ENCODE assay signal across 9 mouse cellular contexts in the genomic region with DNA sequence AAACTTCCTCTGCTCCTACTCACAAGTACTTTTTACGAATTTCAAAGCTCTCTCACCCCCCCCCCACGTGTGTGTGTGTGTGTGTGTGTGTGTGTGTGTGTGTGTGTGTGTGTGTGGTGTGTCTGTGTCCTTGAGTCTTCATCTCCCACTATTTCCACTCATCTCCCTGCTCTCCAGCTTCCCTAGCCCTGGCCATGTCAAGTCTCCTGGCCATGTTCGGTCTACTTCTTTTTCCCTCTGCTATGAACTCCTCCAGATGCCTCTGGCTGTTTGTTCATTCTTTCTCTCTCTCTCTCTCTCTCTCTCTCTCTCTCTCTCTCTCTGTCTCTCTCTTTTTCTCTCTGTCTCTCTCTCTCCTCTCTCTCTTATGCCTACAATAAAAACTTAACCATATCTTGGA. TPM values are rescaled to one million over a fixed set of nuclear protein-coding genes. Genes with fewer than 3 reads are reported as not detected.
A peak's percentile ranks its signal among the peaks of the same experiment; 100 is the strongest.
DNase-seq lines count a peak whose midpoint lies in the region; ATAC-seq and TF ChIP-seq lines count a peak whose summit lies in the region.
"Had no signal": no experiment of that assay in that cellular context is flagged by ENCODE, and none has a peak within 500 bp of the region (broad histone marks: within the 10 kb centered on the region; RNA-seq: fewer than 3 reads in every experiment).

No protein-coding gene starts in this region.

- H3K4me3 ChIP-seq in kidney, embryonic 14.5 days (ENCODE audit: low read length) = peak overlapping the region; percentile 36
- peak overlapping the region; percentile 45 to 58; a peak in 3 of 4 replicates for H3K4me3 ChIP-seq in ES-E14 (ENCODE audit: insufficient read depth in 1 of 2, low read depth in 1 of 2, low read length in 2 of 2, poor library complexity in 1 of 2, severe bottlenecking in 1 of 2)
- peak overlapping the region; percentile 41 for H3K4me3 ChIP-seq in embryonic fibroblast, embryonic 13.5 days (ENCODE audit: insufficient read depth, low read length)
- H3K4me3 ChIP-seq in liver, embryonic 12.5 days = peak overlapping the region; percentile 54

- H3K9ac ChIP-seq in kidney, embryonic 14.5 days (ENCODE audit: low read depth, low read length) = peak overlapping the region; percentile 18; the same call in 1 of the 2 replicates
- H3K9ac ChIP-seq in ES-E14 (ENCODE audit: insufficient read depth, low read depth, low read length, poor library complexity, severe bottlenecking) = peak overlapping the region; percentile 42; the same call in 1 of the 2 replicates
- peak overlapping the region; percentile 51 for H3K9ac ChIP-seq in liver, embryonic 12.5 days

- no peaks in the 10 kb centered on the region for H3K4me1 ChIP-seq in kidney, embryonic 14.5 days (ENCODE audit: control insufficient read depth, insufficient read depth, low read length)
- H3K4me1 ChIP-seq in ES-E14 (ENCODE audit: control insufficient read depth in 2 of 2, insufficient read depth in 2 of 2, low read length in 2 of 2, poor library complexity in 1 of 2) = peaks cover 7 to 17% of the 10 kb centered on the region in 2 experiments
- H3K4me1 ChIP-seq in embryonic fibroblast, embryonic 13.5 days (ENCODE audit: control insufficient read depth, insufficient read depth, low read length) = peaks cover 2% of the 10 kb centered on the region; the same call in 1 of the 2 replicates
- peaks cover 32% of the 10 kb centered on the region for H3K4me1 ChIP-seq in liver, embryonic 12.5 days

- ATAC-seq in kidney, embryonic 14.5 days (ENCODE audit: low FRiP score, low TSS enrichment) = no peak
- peak; percentile 53 for ATAC-seq in liver, embryonic 12.5 days
- no peak for ATAC-seq in megakaryocyte progenitor cell, adult 5-6 weeks (replicated peaks; ENCODE audit: poor library complexity)

- in situ Hi-C loops in ES-E14 (cut with MboI; ENCODE audit: low sequenced_read_pairs in 2 of 2, unreplicated experiment in 2 of 2) = no loop called here

- H3K4me2 ChIP-seq in kidney, embryonic 14.5 days (replicated peaks; ENCODE audit: low read depth, low read length) = peak overlapping the region; percentile 42
- peak overlapping the region; percentile 66 for H3K4me2 ChIP-seq in liver, embryonic 12.5 days

- 56% methylated on average over 3 of the region's 3 CpGs for WGBS in kidney, embryonic 14.5 days
- WGBS in liver, embryonic 12.5 days (ENCODE audit: insufficient replicate concordance) = 9% methylated on average over 3 of the region's 3 CpGs

- H3K36me3 ChIP-seq in kidney, embryonic 14.5 days (ENCODE audit: control insufficient read depth, insufficient read depth, low read length) = no peaks in the 10 kb centered on the region; the same call in 1 of the 2 replicates
- no peaks in the 10 kb centered on the region for H3K36me3 ChIP-seq in ES-E14 (ENCODE audit: control insufficient read depth, insufficient read depth, low read length, poor library complexity, severe bottlenecking)
- H3K36me3 ChIP-seq in liver, embryonic 12.5 days = peaks cover 4% of the 10 kb centered on the region; the same call in 1 of the 2 replicates

- no peaks in the 10 kb centered on the region for H3K9me3 ChIP-seq in kidney, embryonic 14.5 days (ENCODE audit: control insufficient read depth, low read length)
- H3K9me3 ChIP-seq in ES-E14 (ENCODE audit: control insufficient read depth, insufficient read depth, low read depth, low read length) = no peaks in the 10 kb centered on the region
- H3K9me3 ChIP-seq in liver, embryonic 12.5 days (replicated peaks) = no peaks in the 10 kb centered on the region

- intact Hi-C loops in gastrocnemius, postnatal 36 days (cut with DNase I) = no loop called here

- no peak for DNase-seq in kidney, postnatal 4 days
- no peak for DNase-seq in ES-E14 (ENCODE audit: low read depth, low spot score)
- no peak for DNase-seq in T-cell, adult 2 months (ENCODE audit: low spot score)
- DNase-seq in gastrocnemius, postnatal 36 days = no peak
- DNase-seq: cerebellum, postnatal 10 days had no signal

- peak overlapping the region; percentile 59; the same call in 1 of the 2 replicates for H3K27ac ChIP-seq in kidney, embryonic 14.5 days (ENCODE audit: low read depth, low read length)
- peak overlapping the region; percentile 8; the same call in 1 of the 2 replicates for H3K27ac ChIP-seq in ES-E14 (ENCODE audit: insufficient read depth, low read depth, low read length, poor library complexity, severe bottlenecking)
- H3K27ac ChIP-seq in embryonic fibroblast, embryonic 13.5 days (ENCODE audit: insufficient read depth, low read length) = peak overlapping the region; percentile 31; the same call in 1 of the 2 replicates
- H3K27ac ChIP-seq in liver, embryonic 12.5 days = peak overlapping the region; percentile 77

- TF ChIP-seq POLR2A in embryonic fibroblast, embryonic 13.5 days (IDR thresholded peaks at IDR 0.05; ENCODE audit: low read depth, low read length) = no peak

- TF ChIP-seq CTCF in embryonic fibroblast, embryonic 13.5 days (IDR thresholded peaks at IDR 0.05; ENCODE audit: borderline replicate concordance, insufficient read depth, low read length) = no peak

- H3K27me3 ChIP-seq in kidney, embryonic 14.5 days (ENCODE audit: control insufficient read depth, insufficient read depth, low read length) = no peaks in the 10 kb centered on the region
- H3K27me3 ChIP-seq in liver, embryonic 12.5 days (replicated peaks) = no peaks in the 10 kb centered on the region

TF ChIP-seq in ES-E14, 5 proteins besides CTCF, POLR2A, EP300 and RAD21:
- TF ChIP-seq CHD2 (IDR thresholded peaks at IDR 0.05; ENCODE audit: low read depth, low read length) = no peak

RNA-seq across cellular contexts. Expression of a gene that starts 0.4 kb away (rescaled TPM):
- 31.5 and 38.1 TPM in 2 replicates for polyA plus RNA-seq in kidney, embryonic 14.5 days (2014; fragmentation: Nextera tagmentation; extraction: Ambion mirVana)
- total RNA-seq in ES-E14 (2012; rRNA removed) = 80.4 and 110 TPM in 2 replicates
- 71.4 and 91.8 TPM in 2 replicates for polyA plus RNA-seq in embryonic fibroblast, embryonic 13.5 days (2011; ENCODE audit: insufficient read length, low read depth, missing spikeins)
- 25.0 and 25.8 TPM in 2 replicates for polyA plus RNA-seq in liver, embryonic 12.5 days (2016; fragmentation: Nextera tagmentation; extraction: Ambion mirVana)
- 68.1 and 70.0 TPM in 2 replicates for total RNA-seq in megakaryocyte progenitor cell, adult 5-6 weeks (2015)
- 56.1 and 62.7 TPM in 2 replicates for total RNA-seq in megakaryocyte progenitor cell, adult 5-6 weeks (2017)
- 1 to 10 TPM; 2.1 to 2.3 TPM for total RNA-seq in gastrocnemius, postnatal 36 days (2021)

RNA-seq across cellular contexts. Expression of a gene that starts 50.9 kb away (rescaled TPM):
- 43.9 and 82.9 TPM in 2 replicates for polyA plus RNA-seq in kidney, embryonic 14.5 days (2014; fragmentation: Nextera tagmentation; extraction: Ambion mirVana)
- total RNA-seq in ES-E14 (2012; rRNA removed) = 1.0 and 1.2 TPM in 2 replicates
- polyA plus RNA-seq in embryonic fibroblast, embryonic 13.5 days (2011; ENCODE audit: insufficient read length, low read depth, missing spikeins) = 9.2 and 10.3 TPM in 2 replicates
- 22.1 and 24.6 TPM in 2 replicates for polyA plus RNA-seq in liver, embryonic 12.5 days (2016; fragmentation: Nextera tagmentation; extraction: Ambion mirVana)
- total RNA-seq in megakaryocyte progenitor cell, adult 5-6 weeks (2015) = 11.1 and 17.5 TPM in 2 replicates
- total RNA-seq in megakaryocyte progenitor cell, adult 5-6 weeks (2017) = 41.4 and 51.3 TPM in 2 replicates
- total RNA-seq in gastrocnemius, postnatal 36 days (2021) = 10 to 100 TPM; 10.5 TPM

Comparison
In these comparisons a context has a peak if more than half of its experiments do, and no peak if none do; other contexts are left out.
1. H3K27ac ChIP-seq: peak in every context shown above with its lines; median percentile 77 in liver, embryonic 12.5 days; 59 in kidney, embryonic 14.5 days; 31 in embryonic fibroblast, embryonic 13.5 days; 8 in ES-E14.
2. RNA of a gene that starts 0.4 kb away (total RNA-seq): 80.4 to 110 TPM in ES-E14 and 56.1 to 70.0 TPM in megakaryocyte progenitor cell, adult 5-6 weeks; 2.1 to 2.3 TPM in gastrocnemius, postnatal 36 days; every median in the first group is over 10 times any median in the second.
3. Peak in every context shown above with its lines, with median percentiles within 50 percentile points of each other: H3K4me3 ChIP-seq and H3K9ac ChIP-seq.